Mouse (Mus musculus) lung, adult 2 months (tissue): Measurements from ENCODE around the gene Epas1.

Experiments used
- CTCF ChIP-seq: fragments of 200-500 bp; IDR thresholded peaks from 2 replicates; pipeline ENCODE4 v1.5.1; 2011; ENCODE audit warnings: mild to moderate bottlenecking, low read length, control low read depth; ENCODE audit not compliant: insufficient read depth
- POLR2A ChIP-seq: fragments of 200-500 bp; IDR thresholded peaks from 2 replicates; pipeline ENCODE4 v1.6.1; 2011; ENCODE audit warnings: low read depth, mild to moderate bottlenecking, control low read depth, low read length, borderline replicate concordance; ENCODE audit errors: extremely low read depth

DNA sequence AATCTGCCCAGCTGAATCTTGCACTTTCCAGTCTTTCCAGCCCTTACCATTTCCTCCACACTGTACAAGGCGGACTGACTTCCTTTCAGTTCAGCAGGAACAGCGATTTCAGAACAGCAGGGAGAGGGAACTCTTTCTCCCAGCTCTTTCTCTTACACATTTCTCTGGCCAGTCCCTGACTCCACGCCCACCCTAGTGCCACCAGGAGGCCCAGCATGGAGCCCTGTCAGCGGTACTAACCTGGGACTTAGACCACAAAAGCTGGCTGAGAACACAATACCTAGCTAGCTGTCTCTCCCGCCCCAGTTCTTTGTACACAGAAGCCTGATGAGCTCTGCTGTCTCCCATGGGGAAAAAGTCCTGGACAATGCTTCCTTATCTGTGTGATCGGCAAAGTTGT is 8.6 kb upstream of the Epas1 start:
- no peak for TF ChIP-seq POLR2A
- TF ChIP-seq CTCF, result no peak
